Mouse (Mus musculus) ES-Bruce4 (cell line): ENCODE measurements around the gene Gstm1.

Experiments used
- CTCF ChIP-seq: IDR thresholded peaks from one replicate; pipeline ENCODE4 v1.8.1; 2011; ENCODE audit warnings: low read depth, low read length
- POLR2A ChIP-seq: IDR thresholded peaks from one replicate; pipeline ENCODE4 v1.8.1; 2011; ENCODE audit warnings: low read length; ENCODE audit not compliant: insufficient read depth

DNA sequence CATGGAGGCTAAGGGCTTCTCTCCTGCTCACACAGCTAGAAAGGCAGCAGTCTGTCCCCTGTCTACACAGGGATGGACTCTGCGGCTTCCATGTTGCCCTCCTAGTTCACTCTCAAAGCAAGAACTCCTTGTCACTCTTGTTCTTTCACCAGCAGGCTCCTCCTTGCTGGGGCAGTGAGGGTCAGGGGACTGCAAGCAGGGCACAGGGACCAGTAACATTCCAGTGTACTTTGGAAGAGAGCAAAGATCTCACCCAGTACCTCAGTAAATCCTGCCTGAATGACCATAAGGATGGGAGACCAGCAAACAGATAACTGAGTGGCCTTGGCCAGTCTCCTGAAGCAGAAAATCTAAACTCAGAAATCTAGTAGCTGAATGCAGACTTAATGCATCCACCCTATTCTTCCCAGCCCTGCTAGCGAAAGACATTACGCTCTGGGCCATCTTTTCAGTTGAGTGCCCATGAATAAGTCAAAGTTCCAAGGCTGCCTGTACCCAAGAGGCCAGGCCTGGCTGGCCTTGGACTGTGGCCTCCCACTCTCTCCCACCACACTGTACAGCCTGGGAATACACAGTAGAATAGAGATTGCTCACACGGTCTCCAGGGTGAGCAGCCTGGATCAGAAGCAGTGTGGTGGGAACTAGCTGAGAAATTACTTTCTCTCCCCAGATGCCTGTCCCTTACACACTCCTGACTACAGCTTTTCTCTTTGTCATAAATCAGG, 11.0 kb upstream of the Gstm1 start:
- TF ChIP-seq CTCF (no peak), POLR2A (no peak)
